Mouse (Mus musculus) c-Kit-positive CD71-negative TER-119-negative erythroid progenitor cells, embryonic 14.5 days (primary cell): ENCODE measurements around the gene Trpm3.
A peak's percentile ranks its signal among the peaks of the same experiment; 100 is the strongest.
"Not testable (repeated sequence)": the region's sequence is repeated elsewhere in the genome, so short reads cannot be mapped to it uniquely, and the experiment has no call there.

Source experiments
- DNase-seq: peaks from one replicate; pipeline ENCODE4 v3.0.0-alpha.2; 2013; ENCODE audit warnings: low read depth

Gene Trpm3

GRCm38 (mm10) chr19:22973727-22974126 lies 834.9 kb downstream of the Trpm3 start:
- DNase-seq, result no peak

- DNase-seq, result no peak
These were observed 837.0 kb downstream of the Trpm3 start for GRCm38 (mm10) chr19:22975801-22976200.

GRCm38 (mm10) chr19:22977508-22977907 lies 838.7 kb downstream of the Trpm3 start:
- no peak for DNase-seq

- no peak for DNase-seq
These were observed 839.9 kb downstream of the Trpm3 start for GRCm38 (mm10) chr19:22978763-22979162.

GRCm38 (mm10) chr19:22979191-22979590 lies 840.3 kb downstream of the Trpm3 start:
- no peak for DNase-seq

- DNase-seq, result no peak
These were observed 849.1 kb downstream of the Trpm3 start for GRCm38 (mm10) chr19:22987914-22988313.

GRCm38 (mm10) chr19:22993946-22994345 lies 855.1 kb downstream of the Trpm3 start:
- DNase-seq, result no peak

GRCm38 (mm10) chr19:22994531-22994930 lies 855.7 kb downstream of the Trpm3 start:
- no peak for DNase-seq

- no peak for DNase-seq
These were observed 861.4 kb downstream of the Trpm3 start for GRCm38 (mm10) chr19:23000293-23000692.

GRCm38 (mm10) chr19:23003861-23004260 lies 865.0 kb downstream of the Trpm3 start:
- no peak for DNase-seq

- DNase-seq, result no peak
These were observed 867.0 kb downstream of the Trpm3 start for GRCm38 (mm10) chr19:23005851-23006250.

- DNase-seq, result no peak
These were observed 867.8 kb downstream of the Trpm3 start for GRCm38 (mm10) chr19:23006517-23007273.

GRCm38 (mm10) chr19:23013695-23014094 lies 874.8 kb downstream of the Trpm3 start:
- DNase-seq, result no peak

- DNase-seq, result peak; percentile 29
These were observed 876.7 kb downstream of the Trpm3 start for GRCm38 (mm10) chr19:23015516-23015915.

GRCm38 (mm10) chr19:23018186-23018727 lies 879.4 kb downstream of the Trpm3 start:
- no peak for DNase-seq

GRCm38 (mm10) chr19:23022902-23023301 lies 884.1 kb downstream of the Trpm3 start:
- no peak for DNase-seq

GRCm38 (mm10) chr19:23023316-23023960 lies 884.6 kb downstream of the Trpm3 start:
- no peak for DNase-seq

- no peak for DNase-seq
These were observed 886.0 kb downstream of the Trpm3 start for GRCm38 (mm10) chr19:23024821-23025220.

GRCm38 (mm10) chr19:23026427-23026826 lies 887.6 kb downstream of the Trpm3 start:
- DNase-seq, result no peak

- DNase-seq, result no peak
These were observed 889.4 kb downstream of the Trpm3 start for GRCm38 (mm10) chr19:23028283-23028682.

- DNase-seq, result not testable (repeated sequence)
These were observed 894.5 kb downstream of the Trpm3 start for GRCm38 (mm10) chr19:23033343-23033742.

GRCm38 (mm10) chr19:23034117-23034516 lies 895.3 kb downstream of the Trpm3 start:
- DNase-seq, result no peak

GRCm38 (mm10) chr19:23034933-23035332 lies 896.1 kb downstream of the Trpm3 start:
- no peak for DNase-seq
